ENCODE assay signal across 14 mouse cellular contexts in the genomic region with DNA sequence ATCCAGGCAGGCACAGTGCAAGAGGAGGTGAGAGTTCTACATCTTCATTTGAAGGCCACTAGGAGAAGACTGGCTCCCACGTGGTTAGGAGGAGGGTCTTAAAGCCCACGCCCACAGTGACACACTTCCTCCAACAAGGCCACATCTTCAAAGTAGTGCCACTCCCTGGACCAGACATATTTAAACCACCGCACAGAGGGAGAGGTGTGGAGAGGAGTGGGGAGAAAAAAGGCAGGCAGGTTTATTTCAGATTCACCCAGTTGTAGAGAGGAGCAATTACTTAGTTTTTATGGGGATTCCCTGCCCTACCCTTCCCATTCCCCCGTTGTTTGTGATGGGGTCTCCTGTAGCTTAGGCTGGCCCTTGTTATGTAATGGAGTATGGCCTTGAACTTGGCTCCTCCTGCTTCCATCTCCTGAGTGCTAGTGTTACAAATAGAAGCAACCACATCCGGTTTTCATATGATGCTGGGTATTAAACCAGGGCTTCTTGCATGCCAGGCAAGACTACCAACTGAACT. TPM values are rescaled to one million over a fixed set of nuclear protein-coding genes. Genes with fewer than 3 reads are reported as not detected.
DNase-seq lines count a peak whose midpoint lies in the region; ATAC-seq and TF ChIP-seq lines count a peak whose summit lies in the region.
"Had no signal": no experiment of that assay in that cellular context is flagged by ENCODE, and none has a peak within 500 bp of the region (broad histone marks: within the 10 kb centered on the region; RNA-seq: fewer than 3 reads in every experiment).

No protein-coding gene starts in this region.

- H3K4me1 ChIP-seq in lung, postnatal 0 days (ENCODE audit: insufficient read depth, low read depth, low read length), result peaks cover 16% of the 10 kb centered on the region; the same call in 1 of the 2 replicates
- H3K4me1 ChIP-seq in CH12.LX (ENCODE audit: control insufficient read depth in 1 of 2, insufficient read depth in 2 of 2), result peaks cover 13 to 56% of the 10 kb centered on the region in 2 experiments
- peaks cover 2% of the 10 kb centered on the region; the same call in 1 of the 2 replicates for H3K4me1 ChIP-seq in bone marrow, adult 2 months (ENCODE audit: control insufficient read depth, insufficient read depth, low read length)

- no peak for TF ChIP-seq CTCF in lung, postnatal 0 days (IDR thresholded peaks at IDR 0.05)
- no peak for TF ChIP-seq CTCF in CH12.LX (conservative IDR thresholded peaks at IDR 0.05 in 1 of 2, IDR thresholded peaks at IDR 0.05 in 1 of 2; ENCODE audit: low read depth in 2 of 2, low read length in 2 of 2)
- TF ChIP-seq CTCF in bone marrow, adult 2 months (IDR thresholded peaks at IDR 0.05; ENCODE audit: control insufficient read depth, insufficient read depth, low read length), result no peak

- 0 out of 2 replicates have a peak overlapping the region, but pooled peaks have one; percentile 34 for H3K27ac ChIP-seq in lung, postnatal 0 days (ENCODE audit: low read length)
- no peak overlapping the region for H3K27ac ChIP-seq in CH12.LX (ENCODE audit: insufficient read depth, low read depth)
- H3K27ac ChIP-seq in bone marrow, adult 2 months (ENCODE audit: control insufficient read depth, insufficient read depth, low read depth, low read length, poor library complexity), result peak overlapping the region; percentile 36; the same call in 1 of the 2 replicates

- 0 out of 2 replicates have a peak, but pooled peaks cover 5% of the 10 kb centered on the region for H3K36me3 ChIP-seq in lung, postnatal 0 days (ENCODE audit: insufficient read depth, low read length)
- peaks cover 0 to 8% of the 10 kb centered on the region in 2 experiments for H3K36me3 ChIP-seq in CH12.LX (replicated peaks in 1 of 2; ENCODE audit: control insufficient read depth in 1 of 2, insufficient read depth in 1 of 2, low read length in 1 of 2)
- H3K36me3 ChIP-seq in splenic B cell, adult 2 months (ENCODE audit: control insufficient read depth, insufficient read depth, low read length, poor library complexity, severe bottlenecking), result no peaks in the 10 kb centered on the region

- no peak overlapping the region for H3K4me3 ChIP-seq in lung, postnatal 0 days (ENCODE audit: low read depth, low read length)
- no peak overlapping the region for H3K4me3 ChIP-seq in CH12.LX (replicated peaks in 1 of 3; ENCODE audit: low read depth in 2 of 3, low read length in 2 of 3, poor library complexity in 1 of 3)
- no peak overlapping the region for H3K4me3 ChIP-seq in bone marrow, adult 2 months (replicated peaks; ENCODE audit: control insufficient read depth, low read depth, low read length)

- TF ChIP-seq EP300 in lung, postnatal 0 days (IDR thresholded peaks at IDR 0.05), result no peak
- TF ChIP-seq EP300 in CH12.LX (IDR thresholded peaks at IDR 0.05; ENCODE audit: low read length), result no peak

- no peak for TF ChIP-seq RAD21 in CH12.LX (IDR thresholded peaks at IDR 0.05; ENCODE audit: low read depth, low read length)

- no peaks in the 10 kb centered on the region for H3K9me3 ChIP-seq in lung, postnatal 0 days (ENCODE audit: low read length)
- no peaks in the 10 kb centered on the region for H3K9me3 ChIP-seq in CH12.LX (replicated peaks; ENCODE audit: low read length)

- dilution Hi-C loops in CH12.LX (cut with MboI; ENCODE audit: extremely low pct_ligation_motif_present, extremely low pct_unique_long_range_greater_than_20kb, low sequenced_read_pairs), result no loop called here

- ATAC-seq in lung, postnatal 0 days, result no peak
- ATAC-seq: intestine, postnatal 0 days; Patski had no signal

- no peaks in the 10 kb centered on the region for H3K27me3 ChIP-seq in lung, postnatal 0 days (replicated peaks; ENCODE audit: insufficient read depth, low read length)
- H3K27me3 ChIP-seq in CH12.LX (replicated peaks), result no peaks in the 10 kb centered on the region
- no peaks in the 10 kb centered on the region for H3K27me3 ChIP-seq in splenic B cell, adult 2 months (ENCODE audit: control insufficient read depth, insufficient read depth, low read length, poor library complexity, severe bottlenecking)
- H3K27me3 ChIP-seq: Patski had no signal

- no peak overlapping the region for H3K9ac ChIP-seq in lung, postnatal 0 days (replicated peaks; ENCODE audit: low read depth)
- no peak overlapping the region for H3K9ac ChIP-seq in CH12.LX (ENCODE audit: insufficient read depth, low read depth)

- TF ChIP-seq POLR2A in CH12.LX (IDR thresholded peaks at IDR 0.05; ENCODE audit: low read depth, low read length), result no peak
- no peak for TF ChIP-seq POLR2A in bone marrow, adult 2 months (IDR thresholded peaks at IDR 0.05; ENCODE audit: borderline replicate concordance, control insufficient read depth, low read depth, low read length)

- WGBS in lung, postnatal 0 days, result 61% methylated on average over 5 of the region's 5 CpGs
- 27% methylated on average over 5 of the region's 5 CpGs for WGBS in bone marrow, adult 2 months

- in situ Hi-C loops in CH12.LX (cut with MboI; ENCODE audit: low pct_ligation_motif_present, low pct_unique_long_range_greater_than_20kb, low sequenced_read_pairs), result no loop called here

- H3K4me2 ChIP-seq in lung, postnatal 0 days (replicated peaks; ENCODE audit: low read depth, low read length), result no peak overlapping the region
- no peak overlapping the region for H3K4me2 ChIP-seq in CH12.LX (ENCODE audit: insufficient read depth, low read depth, poor library complexity, severe bottlenecking)
- H3K4me2 ChIP-seq: liver, embryonic 11.5 days had no signal

- DNase-seq in lung, postnatal 0 days (ENCODE audit: low spot score), result no peak
- DNase-seq in lung, postnatal 4 days, result no peak
- DNase-seq in CH12.LX (ENCODE audit: extremely low read depth), result no peak
- peak; percentile 36 for DNase-seq in splenic B cell, adult 2 months (ENCODE audit: low read depth, low spot score)
- DNase-seq in right cerebral cortex, postnatal 36 days (ENCODE audit: low spot score in 2 of 2), result no peak
- DNase-seq in kidney, adult 11 months, result no peak
- DNase-seq: adrenal gland, postnatal 36 days; cerebellum, adult 18-20 months; embryo, embryonic 11 days; kidney, postnatal 4 days had no signal

- H3K79me2 ChIP-seq in CH12.LX (replicated peaks; ENCODE audit: control insufficient read depth, extremely low read depth, insufficient read depth, poor library complexity, severe bottlenecking), result 0 out of 2 replicates have a peak, but pooled peaks cover 2% of the 10 kb centered on the region

TF ChIP-seq in CH12.LX, 34 proteins besides CTCF, POLR2A, EP300 and RAD21:
- TF ChIP-seq MAX (IDR thresholded peaks at IDR 0.05; ENCODE audit: low read length) (0 out of 2 replicates have a peak, but pooled peaks have one; percentile 50), UBTF (IDR thresholded peaks at IDR 0.05; ENCODE audit: low read depth, low read length) (no peak)

RNA-seq across cellular contexts. Expression of gene Mical1, which starts 3.1 kb away (rescaled TPM):
- polyA plus RNA-seq in lung, postnatal 0 days (2015; fragmentation: Nextera tagmentation; extraction: Ambion mirVana), result 22.8 and 27.9 TPM in 2 replicates
- total RNA-seq in CH12.LX (2012; rRNA removed) (36.3 and 37.7 TPM in 2 replicates), CH12.LX (2014; rRNA removed) (22.5 and 23.0 TPM in 2 replicates)
- 67.4 and 70.2 TPM in 2 replicates for polyA plus RNA-seq in CH12.LX (2012; ENCODE audit: insufficient read length, low read depth)
- 50.0 and 123 TPM in 2 replicates for polyA plus RNA-seq in bone marrow, adult 2 months (2011; ENCODE audit: insufficient read depth, insufficient read length, low replicate concordance, missing spikeins)

RNA-seq across cellular contexts. Expression of gene Smpd2, which starts 17.1 kb away (rescaled TPM):
- 54.9 and 58.6 TPM in 2 replicates for polyA plus RNA-seq in lung, postnatal 0 days (2015; fragmentation: Nextera tagmentation; extraction: Ambion mirVana)
- 15.4 and 15.7 TPM in 2 replicates for total RNA-seq in CH12.LX (2012; rRNA removed)
- 8.9 and 11.0 TPM in 2 replicates for total RNA-seq in CH12.LX (2014; rRNA removed)
- polyA plus RNA-seq in CH12.LX (2012; ENCODE audit: insufficient read length, low read depth), result 11.1 and 11.3 TPM in 2 replicates
- polyA plus RNA-seq in bone marrow, adult 2 months (2011; ENCODE audit: insufficient read depth, insufficient read length, low replicate concordance, missing spikeins), result 3.9 and 16.7 TPM in 2 replicates

RNA-seq across cellular contexts. Expression of gene Ppil6, which starts 17.2 kb away (rescaled TPM):
- polyA plus RNA-seq in lung, postnatal 0 days (2015; fragmentation: Nextera tagmentation; extraction: Ambion mirVana), result 11.1 and 11.7 TPM in 2 replicates
- not detected in 2 replicates for total RNA-seq in CH12.LX (2012; rRNA removed)
- not detected in 2 replicates for total RNA-seq in CH12.LX (2014; rRNA removed)
- polyA plus RNA-seq in CH12.LX (2012; ENCODE audit: insufficient read length, low read depth), result not detected in 2 replicates
- not detected in 2 replicates for polyA plus RNA-seq in bone marrow, adult 2 months (2011; ENCODE audit: insufficient read depth, insufficient read length, low replicate concordance, missing spikeins)

RNA-seq across cellular contexts. Expression of gene Zbtb24, which starts 22.8 kb away (rescaled TPM):
- 14.6 and 14.8 TPM in 2 replicates for polyA plus RNA-seq in lung, postnatal 0 days (2015; fragmentation: Nextera tagmentation; extraction: Ambion mirVana)
- total RNA-seq in CH12.LX (2012; rRNA removed), result 11.4 and 11.7 TPM in 2 replicates
- 14.3 and 15.2 TPM in 2 replicates for total RNA-seq in CH12.LX (2014; rRNA removed)
- 10.5 and 11.8 TPM in 2 replicates for polyA plus RNA-seq in CH12.LX (2012; ENCODE audit: insufficient read length, low read depth)
- 7.7 and 11.9 TPM in 2 replicates for polyA plus RNA-seq in bone marrow, adult 2 months (2011; ENCODE audit: insufficient read depth, insufficient read length, low replicate concordance, missing spikeins)

RNA-seq across cellular contexts. Expression of gene Cd164, which starts 46.2 kb away (rescaled TPM):
- 130 and 135 TPM in 2 replicates for polyA plus RNA-seq in lung, postnatal 0 days (2015; fragmentation: Nextera tagmentation; extraction: Ambion mirVana)
- total RNA-seq in CH12.LX (2012; rRNA removed), result 41.0 and 43.6 TPM in 2 replicates
- total RNA-seq in CH12.LX (2014; rRNA removed), result 140 and 151 TPM in 2 replicates
- polyA plus RNA-seq in CH12.LX (2012; ENCODE audit: insufficient read length, low read depth), result 163 and 191 TPM in 2 replicates
- 20.0 and 36.5 TPM in 2 replicates for polyA plus RNA-seq in bone marrow, adult 2 months (2011; ENCODE audit: insufficient read depth, insufficient read length, low replicate concordance, missing spikeins)

Comparison
In these comparisons a context has a peak if more than half of its experiments do, and no peak if none do; other contexts are left out.
1. RNA of gene Ppil6, which starts 17.2 kb away (polyA plus RNA-seq): 11.1 to 11.7 TPM in lung, postnatal 0 days; not detected in CH12.LX and not detected in bone marrow, adult 2 months; every median in the first group is over 10 times any median in the second.